Mouse (Mus musculus) colon, adult 2 months (tissue): Measurements from ENCODE around the gene Myo16. TPM values are rescaled to one million over a fixed set of nuclear protein-coding genes. Genes with fewer than 3 reads are reported as not detected.

ENCODE experiments used
- polyA plus RNA-seq: library from polyadenylated mRNA; depleted of rRNA; stranded (reverse); fragments of >200 nt; gene quantifications from 2 replicates; pipeline ENCODE4 v1.2.3, GENCODE M21; 2012; rRNA removed

Gene Myo16
- 0.27 and 0.29 TPM in 2 replicates for polyA plus RNA-seq

GRCm38 (mm10) chr8:10153611-10154438, at the start of gene Myo16:
TSS of gene Myo16 (plus strand) at chr8:10153911.

Other genes with a start within 250 kb of the Myo16 start
- gene Lig4, start 176.2 kb upstream of the Myo16 start, polyA plus RNA-seq = 1.6 and 1.9 TPM in 2 replicates
- gene Abhd13, start 176.2 kb upstream of the Myo16 start, polyA plus RNA-seq = 5.4 and 6.3 TPM in 2 replicates
- 8.6 and 9.3 TPM in 2 replicates for gene Tnfsf13b, start 147.4 kb upstream of the Myo16 start, polyA plus RNA-seq